1 mouse cellular context compared by ENCODE assay signal in genomic region chr11:22957791-22958374, GRCm38 (mm10).
TF ChIP-seq lines count a peak whose summit lies in the region.

No protein-coding gene starts in this region.

TF ChIP-seq in MEL, 35 proteins besides CTCF, POLR2A, EP300 and RAD21:
- TF ChIP-seq E2F4 (IDR thresholded peaks at IDR 0.05; ENCODE audit: borderline replicate concordance, low read depth, low read length) (no peak), BHLHE40 (IDR thresholded peaks at IDR 0.05; ENCODE audit: borderline replicate concordance, low read depth, low read length) (no peak), ZNF384 (IDR thresholded peaks at IDR 0.05; ENCODE audit: low read depth, low read length) (peak; percentile 95), MYB (IDR thresholded peaks at IDR 0.05; ENCODE audit: low read depth, low read length) (no peak), GABPA (IDR thresholded peaks at IDR 0.05; ENCODE audit: low read depth, low read length) (no peak), TBP (IDR thresholded peaks at IDR 0.05; ENCODE audit: low read depth, low read length) (no peak), ZC3H11A (IDR thresholded peaks at IDR 0.05; ENCODE audit: low read depth, low read length) (peak; percentile 96), SMC3 (IDR thresholded peaks at IDR 0.05; ENCODE audit: low read depth, low read length) (peak; percentile 92), RCOR1 (IDR thresholded peaks at IDR 0.05; ENCODE audit: low read depth, low read length) (no peak), KAT2A (conservative IDR thresholded peaks at IDR 0.05; ENCODE audit: low read depth, low read length) (no peak), POLR2AphosphoS5 (IDR thresholded peaks at IDR 0.05; ENCODE audit: borderline replicate concordance, low read depth, low read length) (no peak)
